Mouse (Mus musculus) heart, adult 2 months (tissue): ENCODE results near the gene Rpf2. TPM values are rescaled to one million over a fixed set of nuclear protein-coding genes. Genes with fewer than 3 reads are reported as not detected.

Experiments used
- DNase-seq, 2 experiments: peaks; one replicate each; pipeline ENCODE4 v3.0.0; 2021
- H3K27ac ChIP-seq: fragments of 200-600 bp; 2 replicates; pipeline ENCODE4 v1.8.1; 2022
- H3K27me3 ChIP-seq: fragments of 200-500 bp; 2 replicates; pipeline ENCODE4 v1.6.1; 2012; ENCODE audit warnings: mild to moderate bottlenecking, low read length, inconsistent platforms, mixed read lengths; ENCODE audit not compliant: control insufficient read depth, insufficient read depth
- H3K36me3 ChIP-seq: fragments of 200-500 bp; 2 replicates; pipeline ENCODE4 v1.6.1; 2012; ENCODE audit warnings: low read length, inconsistent platforms; ENCODE audit not compliant: control insufficient read depth, insufficient read depth
- H3K4me1 ChIP-seq: fragments of 200-500 bp; 2 replicates; pipeline ENCODE4 v1.6.1; 2011; ENCODE audit warnings: low read length; ENCODE audit not compliant: control insufficient read depth, insufficient read depth
- H3K4me3 ChIP-seq: fragments of 200-600 bp; 2 replicates; pipeline ENCODE4 v1.8.1; 2022
- H3K79me2 ChIP-seq: fragments of 200-500 bp; replicated peaks from 2 replicates; pipeline ENCODE4 v1.6.1; 2012; ENCODE audit warnings: mild to moderate bottlenecking, inconsistent platforms, low read length, moderate library complexity, mixed read lengths; ENCODE audit not compliant: control insufficient read depth, insufficient read depth
- H3K9ac ChIP-seq: fragments of 200-500 bp; 2 replicates; pipeline ENCODE4 v1.6.1; 2012; ENCODE audit warnings: low read depth, mild to moderate bottlenecking, control low read depth, inconsistent platforms, low read length, mixed read lengths
- CTCF ChIP-seq: fragments of 200-600 bp; IDR thresholded peaks from 2 replicates; pipeline ENCODE4 v1.8.1; 2022; ENCODE audit warnings: antibody characterized with exemption, mild to moderate bottlenecking, moderate library complexity
- EP300 ChIP-seq: fragments of 200-500 bp; IDR thresholded peaks from 2 replicates; pipeline ENCODE4 v1.6.1; 2011; ENCODE audit warnings: low read depth, low read length, control low read depth; ENCODE audit not compliant: insufficient read depth
- POLR2A ChIP-seq: fragments of 200-500 bp; IDR thresholded peaks from 2 replicates; pipeline ENCODE4 v1.6.1; 2011; ENCODE audit warnings: mild to moderate bottlenecking, low read depth, low read length, control low read depth; ENCODE audit not compliant: insufficient read depth
- WGBS: fragments of 180-500 bp; shearing (Covaris S2); methylation state at CpG from one replicate; pipeline ENCODE4 v1.1.7; 2018; 5-methylcytosine and 5-hydroxymethylcytosine counted together
- intact Hi-C: fragments of 180-260 bp; cut with DNase I; formaldehyde crosslinking; loops from one replicate; pipeline ENCODE4 v1.15.1; 2025
- long read RNA-seq: library from polyadenylated mRNA; stranded (forward); transcript quantifications from one replicate; pipeline ENCODE4 v2.0.0, GENCODE M21; 2021
- polyA plus RNA-seq: library from polyadenylated mRNA; depleted of rRNA; stranded (reverse); fragments of >200 nt; gene quantifications from 2 replicates; pipeline ENCODE4 v1.2.3, GENCODE M21; 2012; rRNA removed
- total RNA-seq, 2 experiments: library from RNA; stranded (reverse); gene quantifications; 2 replicates each; pipeline ENCODE4 v1.2.3; 2021

Rpf2 gene
- 10 to 100 TPM in 1 of 2 experiments, 1 to 10 TPM in 1; 9.4 to 12.4 TPM for total RNA-seq
- polyA plus RNA-seq: 2.5 and 5.4 TPM in 2 replicates
- long read RNA-seq, transcript Rpf2-206 (10 exons, 1,296 nt): major isoform, 5 of 5 reads
- long read RNA-seq, partial matches to known transcripts: 0 of 5 reads
- long read RNA-seq, other reads (novel, unspliced or antisense): 0 of 5 reads

- no peaks in the 10 kb centered on the region for H3K27me3 ChIP-seq
- DNase-seq: peak; percentile 83 to 86
- H3K4me1 ChIP-seq: peaks cover 4% of the 10 kb centered on the region; the same call in 1 of the 2 replicates
- WGBS: under 1% methylated on average over 54 of the region's 54 CpGs
- no peaks in the 10 kb centered on the region for H3K36me3 ChIP-seq
- no peaks in the 10 kb centered on the region for H3K79me2 ChIP-seq
- intact Hi-C loops: loop anchor here (1.0 kb wide), 1 partner anchor 11 kb away; no protein-coding TSS in a partner anchor
- H3K4me3 ChIP-seq: peak within 1 kb of the TSS; percentile 72
- no peak for TF ChIP-seq CTCF
- TF ChIP-seq POLR2A: peak; percentile 66
- TF ChIP-seq EP300: peak; percentile 73; the same call in 1 of the 2 replicates
- H3K9ac ChIP-seq: peak within 1 kb of the TSS; percentile 61
- peak within 1 kb of the TSS; percentile 51 for H3K27ac ChIP-seq
Measured at GRCm38 (mm10) chr10:40246374-40247165, at the start of gene Rpf2. Gene Rpf2, minus strand, starts transcription at chr10:40247036.

GRCm38 (mm10) chr10:40292640-40293039 is 45.8 kb upstream of the Rpf2 start:
- intact Hi-C loops: loop anchor here (10.0 kb wide), 1 partner anchor 132 kb away; no protein-coding TSS in a partner anchor

GRCm38 (mm10) chr10:40286767-40287166 is 39.9 kb upstream of the Rpf2 start:
- WGBS: 40% methylated on average over 1 of the region's 1 CpGs
- Histone ChIP-seq H3K4me1 (no peaks in the 10 kb centered on the region), H3K36me3 (peaks cover 5% of the 10 kb centered on the region), H3K27me3 (no peaks in the 10 kb centered on the region), H3K27ac (no peak overlapping the region), H3K4me3 (no peak overlapping the region), H3K9ac (no peak overlapping the region), H3K79me2 (no peaks in the 10 kb centered on the region)
- no peak for DNase-seq
- intact Hi-C loops: no loop called here
- TF ChIP-seq CTCF (no peak), EP300 (no peak), POLR2A (no peak)

More at GRCm38 (mm10) chr10:40292640-40293039, 45.8 kb upstream of the Rpf2 start:
- H3K27me3 ChIP-seq: no peaks in the 10 kb centered on the region
- DNase-seq: no peak
- no peak overlapping the region for H3K4me3 ChIP-seq
- H3K4me1 ChIP-seq: peaks cover 4% of the 10 kb centered on the region
- WGBS: 91% methylated on average over 6 of the region's 6 CpGs
- H3K9ac ChIP-seq: no peak overlapping the region
- no peak overlapping the region for H3K27ac ChIP-seq
- peaks cover 9% of the 10 kb centered on the region for H3K36me3 ChIP-seq
- peaks cover 4% of the 10 kb centered on the region; the same call in 1 of the 2 replicates for H3K79me2 ChIP-seq
- TF ChIP-seq CTCF (no peak), POLR2A (no peak), EP300 (no peak)

GRCm38 (mm10) chr10:40285571-40285970 is 38.7 kb upstream of the Rpf2 start:
- no peak for DNase-seq
- peaks cover 2% of the 10 kb centered on the region for H3K36me3 ChIP-seq
- WGBS: 89% methylated on average over 1 of the region's 1 CpGs

GRCm38 (mm10) chr10:40284997-40285396 is 38.2 kb upstream of the Rpf2 start:
- no peak overlapping the region for H3K4me3 ChIP-seq
- intact Hi-C loops: no loop called here
- peaks cover 2% of the 10 kb centered on the region for H3K36me3 ChIP-seq
- TF ChIP-seq CTCF (no peak), POLR2A (no peak), EP300 (no peak)
- no peaks in the 10 kb centered on the region for H3K27me3 ChIP-seq
- WGBS: 93% methylated on average over 3 of the region's 3 CpGs
- no peak overlapping the region for H3K9ac ChIP-seq
- no peaks in the 10 kb centered on the region for H3K79me2 ChIP-seq
- DNase-seq: no peak
- no peaks in the 10 kb centered on the region for H3K4me1 ChIP-seq
- no peak overlapping the region for H3K27ac ChIP-seq

More at GRCm38 (mm10) chr10:40285571-40285970, 38.7 kb upstream of the Rpf2 start:
- Histone ChIP-seq H3K27me3 (no peaks in the 10 kb centered on the region), H3K9ac (no peak overlapping the region), H3K27ac (no peak overlapping the region), H3K4me1 (no peaks in the 10 kb centered on the region), H3K79me2 (no peaks in the 10 kb centered on the region), H3K4me3 (no peak overlapping the region)
- TF ChIP-seq EP300 (no peak), POLR2A (no peak), CTCF (no peak)
- intact Hi-C loops: no loop called here

- Histone ChIP-seq H3K27ac (no peak overlapping the region), H3K9ac (no peak overlapping the region), H3K36me3 (peaks cover 2% of the 10 kb centered on the region), H3K27me3 (no peaks in the 10 kb centered on the region), H3K4me1 (no peaks in the 10 kb centered on the region), H3K79me2 (no peaks in the 10 kb centered on the region), H3K4me3 (no peak overlapping the region)
- TF ChIP-seq CTCF (no peak), POLR2A (no peak), EP300 (no peak)
- DNase-seq: no peak
- intact Hi-C loops: no loop called here
- 84% methylated on average over 10 of the region's 10 CpGs for WGBS
Measured at GRCm38 (mm10) chr10:40284179-40284831, 37.5 kb upstream of the Rpf2 start.
